Mouse (Mus musculus): ENCODE results near the gene Cebpb. TPM values are rescaled to one million over a fixed set of nuclear protein-coding genes. Genes with fewer than 3 reads are reported as not detected.

The Cebpb gene
- polyA plus RNA-seq, 1 experiment from 2014 or later: 0.61 TPM

DNA sequence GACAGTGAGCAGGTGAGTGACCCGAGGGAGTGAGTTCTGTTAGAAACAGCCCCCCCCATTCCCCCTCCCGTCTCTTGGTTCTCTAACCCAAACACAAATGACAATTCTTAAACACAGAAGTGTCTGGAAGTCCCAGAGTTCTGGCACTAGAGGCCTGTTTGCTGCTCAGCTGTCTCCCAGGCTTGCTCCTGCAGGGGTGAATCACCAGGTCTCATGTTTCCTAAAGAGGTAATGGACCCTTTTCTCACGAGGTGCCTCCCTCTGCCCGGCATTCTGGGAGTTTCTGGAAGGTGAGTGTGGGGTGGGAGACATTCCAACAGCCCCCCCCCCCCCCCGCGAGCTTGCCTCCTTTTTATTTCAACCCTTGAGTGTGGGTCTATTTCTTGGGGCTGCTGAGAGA is 50.3 kb downstream of the Cebpb start:
- Histone ChIP-seq H3K4me2 (ENCODE audit: low read depth, low read length) (no peak overlapping the region), H3K27me3 (ENCODE audit: control insufficient read depth, insufficient read depth, low read depth, low read length) (no peaks in the 10 kb centered on the region), H3K4me3 (ENCODE audit: low read depth, low read length) (no peak overlapping the region), H3K9me3 (replicated peaks; ENCODE audit: control insufficient read depth, low read length) (no peaks in the 10 kb centered on the region), H3K27ac (ENCODE audit: low read length) (no peak overlapping the region), H3K4me1 (ENCODE audit: control insufficient read depth, low read depth, low read length) (no peaks in the 10 kb centered on the region), H3K36me3 (ENCODE audit: control insufficient read depth, insufficient read depth) (no peaks in the 10 kb centered on the region), H3K9ac (ENCODE audit: low read depth, low read length) (no peak overlapping the region)
- no peak for ATAC-seq (ENCODE audit: low read depth)
- 33% methylated on average over 4 of the region's 6 CpGs for WGBS (ENCODE audit: insufficient replicate concordance)

Small RNAs within 50 kb of the gene (microRNA-seq; reads per million reads assigned to microRNA genes)
- gene Gm22355: not detected

Other genes starting within 250 kb of the Cebpb start
- gene Rnf114, start 196.3 kb upstream of the Cebpb start, polyA plus RNA-seq (2015; fragmentation: Nextera tagmentation; extraction: Ambion mirVana): 35.6 and 36.7 TPM in 2 replicates
- 6.7 and 8.3 TPM in 2 replicates for gene Spata2, start 196.0 kb upstream of the Cebpb start, polyA plus RNA-seq (2015; fragmentation: Nextera tagmentation; extraction: Ambion mirVana)
- gene Snai1, start 150.7 kb upstream of the Cebpb start, polyA plus RNA-seq (2015; fragmentation: Nextera tagmentation; extraction: Ambion mirVana): 1.5 TPM in 2 replicates
- gene Ube2v1, start 56.8 kb upstream of the Cebpb start, polyA plus RNA-seq (2015; fragmentation: Nextera tagmentation; extraction: Ambion mirVana): 168 and 175 TPM in 2 replicates
- not detected in 2 replicates for gene Gm20431, start 27.4 kb upstream of the Cebpb start, polyA plus RNA-seq (2015; fragmentation: Nextera tagmentation; extraction: Ambion mirVana)
- gene Tmem189, start 907 bp downstream of the Cebpb start, polyA plus RNA-seq (2015; fragmentation: Nextera tagmentation; extraction: Ambion mirVana): 13.7 and 14.0 TPM in 2 replicates
- 22.0 and 22.4 TPM in 2 replicates for gene Ptpn1, start 243.1 kb downstream of the Cebpb start, polyA plus RNA-seq (2015; fragmentation: Nextera tagmentation; extraction: Ambion mirVana)